Mouse (Mus musculus) MEL (cell line): Measurements from ENCODE around the gene Snx10.

ENCODE experiments used
- ELF1 ChIP-seq: IDR thresholded peaks from 2 replicates; pipeline ENCODE4 v1.6.1; 2014; ENCODE audit warnings: low read depth, mild to moderate bottlenecking, inconsistent platforms, low read length, improper control_type of control experiment, moderate library complexity
- HCFC1 ChIP-seq: IDR thresholded peaks from 2 replicates; pipeline ENCODE4 v1.6.1; 2012; ENCODE audit warnings: low read depth, mild to moderate bottlenecking, inconsistent platforms, low read length, improper control_type of control experiment, moderate library complexity
- POLR2AphosphoS2 ChIP-seq: IDR thresholded peaks from 2 replicates; pipeline ENCODE4 v1.6.1; 2011; ENCODE audit warnings: low read length, improper control_type of control experiment

DNA sequence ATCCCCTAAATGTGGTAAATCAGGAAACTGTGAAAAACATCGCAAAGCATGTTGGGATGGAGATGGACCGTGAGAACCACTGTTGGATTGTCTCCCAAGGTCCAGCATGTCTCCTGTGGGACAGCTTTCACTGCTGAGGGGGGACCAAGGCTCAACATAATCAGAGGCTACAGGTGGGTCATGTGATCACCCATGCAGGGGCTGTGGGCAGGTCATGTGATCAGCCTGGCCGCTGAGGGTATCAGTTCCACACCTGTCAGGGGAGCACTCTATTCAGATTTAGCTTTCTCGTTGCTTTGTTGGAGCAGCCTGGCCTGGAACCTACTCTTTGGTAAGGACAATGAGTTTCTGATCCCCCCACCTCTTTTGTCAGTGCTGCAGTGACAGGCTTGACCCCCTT lies 18.4 kb downstream of the Snx10 start:
- TF ChIP-seq HCFC1 (no peak), ELF1 (no peak), POLR2AphosphoS2 (no peak)
